Mouse (Mus musculus): Measurements from ENCODE around the gene Il5ra. TPM values are rescaled to one million over a fixed set of nuclear protein-coding genes. Genes with fewer than 3 reads are reported as not detected.
A peak's percentile ranks its signal among the peaks of the same experiment; 100 is the strongest.

Gene Il5ra
- total RNA-seq, 2 experiments from 2014 or later, result 0.12 TPM; not detected in 1

GRCm38 (mm10) chr6:106740244-106740825, 8.5 kb downstream of the Il5ra start:
- DNase-seq (ENCODE audit: low spot score in 2 of 2), result no peak

- DNase-seq (ENCODE audit: low spot score in 2 of 2), result no peak
Measured at GRCm38 (mm10) chr6:106738229-106738628, 10.6 kb downstream of the Il5ra start.

- DNase-seq (ENCODE audit: low spot score in 2 of 2), result no peak
Measured at GRCm38 (mm10) chr6:106732563-106732962, 16.3 kb downstream of the Il5ra start.

- DNase-seq (ENCODE audit: low spot score in 2 of 2), result no peak
Measured at GRCm38 (mm10) chr6:106729682-106730314, 19.0 kb downstream of the Il5ra start.

- DNase-seq (ENCODE audit: low spot score in 2 of 2), result no peak
Measured at GRCm38 (mm10) chr6:106727703-106728102, 21.1 kb downstream of the Il5ra start.

GRCm38 (mm10) chr6:106726078-106726477, 22.8 kb downstream of the Il5ra start:
- DNase-seq (ENCODE audit: low spot score in 2 of 2), result no peak

GRCm38 (mm10) chr6:106725642-106726041, 23.2 kb downstream of the Il5ra start:
- no peak for DNase-seq (ENCODE audit: low spot score in 2 of 2)

- DNase-seq (ENCODE audit: low spot score in 2 of 2), result no peak
Measured at GRCm38 (mm10) chr6:106705506-106706035, 43.3 kb downstream of the Il5ra start.

GRCm38 (mm10) chr6:106701931-106702330, 46.9 kb downstream of the Il5ra start:
- no peak for DNase-seq (ENCODE audit: low spot score in 2 of 2)

GRCm38 (mm10) chr6:106675581-106675980, 73.3 kb downstream of the Il5ra start:
- no peak for DNase-seq (ENCODE audit: low spot score in 2 of 2)

- DNase-seq (ENCODE audit: low spot score in 2 of 2), result peak in 1 of 2 experiments; percentile 12
Measured at GRCm38 (mm10) chr6:106663780-106664651, 84.8 kb downstream of the Il5ra start.

Other genes with a start within 250 kb of the Il5ra start
- gene Trnt1, start 20.1 kb upstream of the Il5ra start, total RNA-seq (2021), result 10 to 100 TPM; 36.7 to 39.7 TPM
- 10 to 100 TPM; 36.7 to 40.1 TPM for gene Crbn, start 51.0 kb upstream of the Il5ra start, total RNA-seq (2021)

All from gastrocnemius, postnatal 4 days (tissue).